Mouse (Mus musculus): ENCODE measurements around the gene Txn2.

- no peak for TF ChIP-seq CTCF (IDR thresholded peaks at IDR 0.05; ENCODE audit: low read depth)
- no peak for TF ChIP-seq EP300 (IDR thresholded peaks at IDR 0.05; ENCODE audit: low read depth)
These were observed 35.5 kb downstream of the Txn2 start for GRCm38 (mm10) chr15:77893292-77893691.
